Mouse (Mus musculus): ENCODE measurements at regions not wholly inside any gene's neighbourhood (a gene's known extent, or its start where the extent isn't known, plus 50 kb on each side); places are given as distances from the start of the nearest gene placed in this dataset.

DNA sequence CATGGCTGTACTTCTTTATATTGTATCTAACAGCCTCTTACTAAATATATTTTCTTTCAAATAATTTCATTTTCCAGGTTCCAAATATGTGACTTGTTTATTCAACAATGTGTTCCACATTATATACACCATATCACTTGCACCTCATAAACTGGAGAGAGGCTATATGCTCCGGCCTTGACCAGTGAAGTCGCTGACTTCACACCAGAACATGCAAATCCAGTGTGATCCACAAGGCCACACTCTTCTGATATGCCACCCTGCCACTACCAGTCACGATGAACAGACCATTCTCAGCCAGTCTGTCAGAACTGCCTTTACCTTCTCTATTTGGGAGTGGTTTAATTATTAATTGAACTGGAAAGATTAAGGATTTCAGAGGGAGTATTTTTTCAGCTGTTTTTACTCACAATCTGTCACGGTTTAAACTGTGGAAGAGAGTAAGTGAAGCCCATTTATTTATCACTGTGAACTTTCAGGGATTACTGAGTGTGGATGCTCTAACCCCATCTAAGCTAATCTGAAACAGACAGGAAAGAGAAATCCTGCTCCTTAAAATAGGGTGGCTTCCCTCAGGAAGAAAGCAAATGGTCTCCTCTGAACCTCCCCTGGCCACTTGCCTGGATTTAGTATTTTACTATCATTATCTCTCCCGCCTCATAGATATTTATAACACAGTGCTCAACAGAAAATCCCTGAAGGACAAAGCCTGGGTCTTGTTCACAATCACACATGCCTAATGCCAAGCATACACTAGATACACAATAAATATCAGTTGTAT is 1065.3 kb downstream of the A830018L16Rik start:
- TF ChIP-seq CTCF (IDR thresholded peaks at IDR 0.05; ENCODE audit: control insufficient read depth, insufficient read depth, insufficient read length) (no peak), FOSL1 (IDR thresholded peaks at IDR 0.05; ENCODE audit: insufficient read depth, low read length, poor library complexity, severe bottlenecking) (no peak), MYOG (IDR thresholded peaks at IDR 0.05; ENCODE audit: control insufficient read depth, extremely low read depth, insufficient read length) (no peak), CEBPB (IDR thresholded peaks at IDR 0.05; ENCODE audit: low read depth) (no peak), MYOD1 (IDR thresholded peaks at IDR 0.05; ENCODE audit: control insufficient read depth, insufficient read length, low read depth) (no peak)

All from C2C12 (cell line).